Mouse (Mus musculus): ENCODE results near the gene Pak6. TPM values are rescaled to one million over a fixed set of nuclear protein-coding genes. Genes with fewer than 3 reads are reported as not detected.

Pak6 gene
- polyA plus RNA-seq (2015; fragmentation: Nextera tagmentation; extraction: Ambion mirVana), result 3.3 and 5.1 TPM in 2 replicates

DNA sequence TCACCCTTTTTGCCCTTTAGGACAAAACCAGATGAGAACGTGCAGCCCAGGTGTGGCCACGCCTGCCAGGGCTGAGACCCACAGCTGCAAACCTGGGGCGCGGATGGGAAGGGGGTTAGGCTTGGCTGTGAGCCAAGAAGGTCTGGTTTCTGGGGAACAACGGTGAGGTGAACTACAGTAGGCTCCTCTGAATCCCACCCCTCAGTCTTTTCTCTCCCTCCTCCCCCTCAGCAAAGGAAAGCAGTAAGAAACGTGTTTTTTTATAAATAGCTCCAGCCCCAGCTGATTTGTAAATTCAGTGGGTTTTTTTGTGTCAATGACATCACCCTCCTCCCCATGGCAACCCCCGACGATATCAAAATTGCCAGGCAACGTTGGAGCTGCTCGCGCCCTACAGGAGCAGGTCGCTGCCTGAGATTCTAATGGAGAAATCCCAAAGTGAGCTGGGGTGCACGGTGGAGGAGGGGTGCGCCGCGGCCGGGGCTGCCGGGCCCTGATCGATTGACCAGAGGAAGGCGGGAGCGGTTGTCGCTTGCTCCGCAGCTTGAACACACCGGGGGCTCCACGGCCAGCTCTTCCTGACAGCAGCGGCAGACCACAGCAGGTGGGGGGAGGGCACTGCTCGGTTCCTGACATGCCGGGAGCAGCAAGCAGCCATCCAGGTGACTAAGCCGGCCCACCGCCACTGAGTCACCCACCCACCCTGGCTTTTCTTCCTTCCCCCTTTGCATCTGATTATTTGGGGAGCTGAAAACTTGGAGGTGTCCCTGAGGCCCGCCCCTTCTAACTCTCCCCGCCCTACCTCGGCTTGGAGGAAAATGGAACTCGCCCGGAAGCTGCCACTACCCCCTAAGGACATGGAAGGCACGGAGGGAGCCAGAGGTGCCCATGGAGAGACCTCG, at the start of gene Pak6:
TSS of gene Pak6 (plus strand) at position 402 of the 902 bp plus-strand sequence.

DNA sequence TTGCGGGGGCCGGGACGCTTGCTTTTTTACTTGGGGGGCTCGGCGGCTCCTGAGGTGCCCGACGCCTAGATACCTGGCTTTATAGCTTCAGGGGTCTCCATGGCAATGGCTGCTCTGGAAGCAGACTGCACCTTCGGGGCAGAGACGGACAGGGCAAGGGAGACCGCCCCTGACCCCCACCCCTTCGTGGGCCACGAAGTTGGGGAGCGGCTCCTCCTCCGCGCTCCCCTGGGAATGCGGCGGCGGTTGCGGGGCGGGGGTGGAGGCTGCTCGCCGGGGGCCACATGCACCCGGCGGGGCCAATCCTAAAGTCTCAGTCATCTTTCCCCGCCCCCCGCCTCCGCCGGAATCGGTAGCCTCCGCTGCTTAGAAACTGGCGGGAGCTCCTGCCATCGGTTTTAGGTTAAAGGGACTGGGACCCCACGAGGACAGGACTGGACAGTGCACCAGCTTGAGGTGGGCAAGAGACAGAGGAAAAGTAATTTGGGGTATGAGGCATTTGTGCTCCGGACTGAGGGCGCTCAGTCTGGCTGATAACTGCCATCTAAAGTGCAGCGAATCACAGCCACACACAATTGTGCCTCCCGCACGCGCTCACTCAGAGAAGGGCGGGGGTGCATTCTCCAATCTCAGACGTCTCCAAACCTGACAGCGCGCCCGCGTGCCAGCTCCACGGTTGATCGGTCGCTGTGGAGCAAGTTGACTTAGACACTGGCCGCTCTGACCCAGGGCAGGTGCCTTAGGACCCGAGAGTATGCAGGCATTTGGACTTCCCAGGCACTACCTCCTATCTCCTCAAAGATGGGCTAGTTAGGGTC, 41.0 kb downstream of the Pak6 start, which contains the start of gene Ankrd63:
TSS of gene Ankrd63 (minus strand) at position 51 of the 818 bp plus-strand sequence.

GRCm38 (mm10) chr2:118728337-118728736, 65.2 kb downstream of the Pak6 start, which contains the start of gene Plcb2:
Plcb2 (minus strand) TSS chr2:118728438.

DNA sequence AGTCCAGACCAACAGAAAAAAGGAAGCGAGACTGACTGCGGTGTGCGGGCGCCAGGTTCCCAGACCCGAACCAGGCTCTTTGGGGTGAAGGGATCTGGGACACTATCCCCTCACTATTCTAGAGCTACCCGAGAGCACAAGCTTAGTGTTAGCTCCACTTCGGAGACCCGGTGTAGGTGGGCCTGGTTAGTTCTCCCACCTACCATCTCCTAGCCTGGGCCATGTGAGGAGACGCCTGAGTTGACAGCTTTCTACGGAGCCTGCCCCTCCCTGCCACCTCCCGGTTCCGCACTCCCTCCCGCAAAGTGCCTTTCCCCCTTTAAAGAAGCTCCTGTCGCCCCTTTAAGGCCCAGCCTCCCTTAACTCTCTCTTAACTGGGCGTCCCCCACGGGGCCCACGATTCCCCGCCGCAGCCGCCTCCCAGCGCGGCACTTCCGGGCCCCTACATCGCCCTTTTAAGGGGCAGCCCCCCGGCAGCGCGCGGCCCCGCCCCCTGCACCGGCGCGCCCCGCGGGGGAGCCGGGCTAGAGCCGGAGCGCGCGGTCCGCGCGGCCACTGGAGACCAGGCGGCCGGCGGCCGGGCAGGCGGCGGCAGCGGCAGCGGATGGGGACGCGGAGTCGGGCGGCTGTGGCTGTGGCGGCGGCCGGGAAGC, 82.3 kb downstream of the Pak6 start, which contains the start of gene Inafm2:
TSS of gene Inafm2 (plus strand) at position 527 of the 653 bp plus-strand sequence.

Other genes starting within 250 kb of the Pak6 start
- 481 and 513 TPM in 2 replicates for gene Srp14, start 183.6 kb upstream of the Pak6 start, polyA plus RNA-seq (2015; fragmentation: Nextera tagmentation; extraction: Ambion mirVana)
- 2.9 TPM in 2 replicates for gene Bmf, start 113.6 kb upstream of the Pak6 start, polyA plus RNA-seq (2015; fragmentation: Nextera tagmentation; extraction: Ambion mirVana)
- 12.3 and 15.2 TPM in 2 replicates for gene Bub1b, start 65.1 kb upstream of the Pak6 start, polyA plus RNA-seq (2015; fragmentation: Nextera tagmentation; extraction: Ambion mirVana)
- 0.12 TPM in 1 of 2 replicates, not detected in the other for gene Ankrd63, start 40.7 kb downstream of the Pak6 start, polyA plus RNA-seq (2015; fragmentation: Nextera tagmentation; extraction: Ambion mirVana)
- gene Plcb2, start 65.1 kb downstream of the Pak6 start, polyA plus RNA-seq (2015; fragmentation: Nextera tagmentation; extraction: Ambion mirVana), result 0.47 and 0.99 TPM in 2 replicates
- gene Inafm2, start 82.5 kb downstream of the Pak6 start, polyA plus RNA-seq (2015; fragmentation: Nextera tagmentation; extraction: Ambion mirVana), result 10.6 and 19.2 TPM in 2 replicates
- gene Ccdc9b, start 99.4 kb downstream of the Pak6 start, polyA plus RNA-seq (2015; fragmentation: Nextera tagmentation; extraction: Ambion mirVana), result 0.91 and 1.4 TPM in 2 replicates
- 0.85 TPM in 1 of 2 replicates, not detected in the other for gene Phgr1, start 109.5 kb downstream of the Pak6 start, polyA plus RNA-seq (2015; fragmentation: Nextera tagmentation; extraction: Ambion mirVana)
- gene Disp2, start 116.4 kb downstream of the Pak6 start, polyA plus RNA-seq (2015; fragmentation: Nextera tagmentation; extraction: Ambion mirVana), result 19.1 and 24.7 TPM in 2 replicates
- 34.3 and 42.8 TPM in 2 replicates for gene Knstrn, start 150.7 kb downstream of the Pak6 start, polyA plus RNA-seq (2015; fragmentation: Nextera tagmentation; extraction: Ambion mirVana)
- gene Ivd, start 198.7 kb downstream of the Pak6 start, polyA plus RNA-seq (2015; fragmentation: Nextera tagmentation; extraction: Ambion mirVana), result 45.0 and 86.9 TPM in 2 replicates
- gene Bahd1, start 237.1 kb downstream of the Pak6 start, polyA plus RNA-seq (2015; fragmentation: Nextera tagmentation; extraction: Ambion mirVana), result 6.2 and 16.8 TPM in 2 replicates

Measured in adrenal gland, postnatal 0 days (tissue).